Mouse (Mus musculus): ENCODE data around the gene Kremen2. TPM values are rescaled to one million over a fixed set of nuclear protein-coding genes. Genes with fewer than 3 reads are reported as not detected.

Kremen2 gene
- polyA plus RNA-seq (2015; fragmentation: Nextera tagmentation; extraction: Ambion mirVana): not detected in 2 replicates

DNA sequence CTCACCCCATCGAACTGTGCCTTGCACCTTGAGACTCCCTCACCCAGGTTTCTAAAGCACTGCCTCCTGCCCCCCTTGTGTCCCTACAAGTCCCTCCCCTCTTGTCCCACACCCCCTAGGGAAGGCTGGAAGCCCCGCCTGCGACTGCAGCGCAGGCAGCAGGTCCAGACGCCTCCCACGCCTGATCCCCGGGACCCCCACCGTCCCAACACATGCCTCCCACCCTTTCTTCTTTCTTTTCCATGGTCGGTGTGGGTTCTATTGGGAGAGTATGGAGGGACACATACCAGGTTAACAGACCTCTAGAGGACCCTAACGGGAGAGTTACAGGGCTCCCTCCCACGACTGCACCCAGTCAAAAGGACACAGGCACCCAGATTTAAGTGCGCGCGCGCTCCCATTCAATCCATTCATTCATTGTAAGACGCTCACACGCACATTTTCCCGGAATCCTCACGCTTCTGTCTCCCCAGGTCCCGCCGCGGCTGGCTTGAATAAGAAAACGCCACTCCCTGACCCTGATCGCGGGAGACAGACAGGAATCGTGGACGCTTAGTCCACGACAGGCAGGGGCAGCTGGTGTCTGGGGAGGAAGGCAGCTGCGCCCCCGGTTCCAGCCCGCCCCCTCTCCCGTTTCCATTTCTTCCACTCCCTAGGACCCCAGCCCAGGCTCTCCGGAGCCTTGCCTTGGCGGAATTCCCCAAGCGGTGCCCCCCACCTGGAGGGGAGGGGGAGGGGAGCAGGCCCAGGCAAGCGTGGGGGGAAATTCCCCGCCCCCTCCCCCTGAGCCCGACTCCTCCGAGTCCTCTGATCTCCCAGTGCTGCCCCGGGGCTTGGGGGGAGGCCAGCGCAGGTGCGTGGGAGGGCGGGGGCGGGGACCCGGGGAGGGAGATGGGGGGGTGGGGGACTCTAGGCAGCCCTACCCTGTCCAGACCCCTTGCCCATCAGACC lies at the start of gene Kremen2:
TSS of gene Kremen2 (minus strand) at position 533 of the 951 bp plus-strand sequence.
- Histone ChIP-seq H3K4me3 (ENCODE audit: low read depth, low read length) (peak within 1 kb of the TSS; percentile 30), H3K4me2 (ENCODE audit: low read depth, low read length) (peak within 1 kb of the TSS; percentile 47), H3K27me3 (ENCODE audit: insufficient read depth, low read length) (peaks cover 64% of the 10 kb centered on the region), H3K9me3 (ENCODE audit: low read length) (no peaks in the 10 kb centered on the region), H3K4me1 (ENCODE audit: insufficient read depth) (peaks cover 24% of the 10 kb centered on the region), H3K27ac (ENCODE audit: low read depth) (no peak within 1 kb of the TSS), H3K9ac (replicated peaks) (no peak within 1 kb of the TSS; the same call in 1 of the 2 replicates), H3K36me3 (replicated peaks; ENCODE audit: insufficient read depth, low read length) (no peaks in the 10 kb centered on the region)
- no peak for TF ChIP-seq CTCF (IDR thresholded peaks at IDR 0.05; ENCODE audit: low read depth)
- TF ChIP-seq EP300 (IDR thresholded peaks at IDR 0.05; ENCODE audit: low read depth): no peak
- DNase-seq (no peak), ATAC-seq (no peak)
- 3% methylated on average over 39 of the region's 45 CpGs for WGBS (ENCODE audit: insufficient replicate concordance)

DNA sequence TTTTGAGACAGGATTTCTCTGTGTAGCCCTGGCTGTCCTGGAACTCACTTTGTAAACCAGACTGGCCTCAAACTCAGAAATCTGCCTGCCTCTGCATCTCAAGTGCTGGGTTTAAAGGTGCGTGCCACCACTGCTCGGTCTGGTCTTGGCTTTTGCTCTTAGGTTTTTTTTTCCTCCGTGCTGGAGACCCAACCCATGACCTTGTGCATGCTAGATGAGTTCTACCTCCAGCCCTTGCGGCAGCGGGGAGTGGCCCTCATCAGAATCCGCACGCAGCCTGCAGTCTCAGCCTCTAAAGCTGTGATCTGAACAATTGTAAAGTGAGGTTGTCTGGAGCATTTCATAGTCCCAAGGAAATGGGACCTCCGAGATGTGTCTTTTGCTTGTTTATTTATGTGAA lies 49.7 kb upstream of the Kremen2 start:
- Histone ChIP-seq H3K4me3 (ENCODE audit: low read depth, low read length) (no peak overlapping the region), H3K4me2 (ENCODE audit: low read depth, low read length) (no peak overlapping the region), H3K9ac (replicated peaks) (no peak overlapping the region), H3K27me3 (ENCODE audit: insufficient read depth, low read length) (no peaks in the 10 kb centered on the region), H3K4me1 (ENCODE audit: insufficient read depth) (peaks cover 6% of the 10 kb centered on the region), H3K27ac (ENCODE audit: low read depth) (no peak overlapping the region), H3K9me3 (ENCODE audit: low read length) (no peaks in the 10 kb centered on the region), H3K36me3 (replicated peaks; ENCODE audit: insufficient read depth, low read length) (no peaks in the 10 kb centered on the region)
- DNase-seq (no peak), ATAC-seq (no peak)
- TF ChIP-seq CTCF (IDR thresholded peaks at IDR 0.05; ENCODE audit: low read depth) (no peak), EP300 (IDR thresholded peaks at IDR 0.05; ENCODE audit: low read depth) (no peak)
- 89% methylated on average over 8 of the region's 8 CpGs for WGBS (ENCODE audit: insufficient replicate concordance)

DNA sequence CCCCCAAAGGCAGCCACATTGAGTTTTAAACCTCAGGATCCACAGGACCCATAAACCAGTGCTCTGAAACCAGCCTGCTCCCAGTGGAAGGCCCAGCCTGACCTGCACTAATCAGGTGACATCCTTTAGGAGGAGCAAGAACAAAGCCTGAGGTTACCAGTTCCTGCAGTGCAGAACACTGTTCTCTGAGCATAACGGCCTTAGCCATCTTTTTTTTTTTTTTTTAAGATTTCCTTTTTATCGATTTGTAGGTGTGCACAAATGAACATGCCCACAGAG lies 45.4 kb upstream of the Kremen2 start:
- DNase-seq (no peak), ATAC-seq (no peak)
- H3K36me3 ChIP-seq (replicated peaks; ENCODE audit: insufficient read depth, low read length): no peaks in the 10 kb centered on the region
- H3K4me1 ChIP-seq (ENCODE audit: insufficient read depth): peaks cover 20% of the 10 kb centered on the region
- H3K9me3 ChIP-seq (ENCODE audit: low read length): no peaks in the 10 kb centered on the region
- H3K27me3 ChIP-seq (ENCODE audit: insufficient read depth, low read length): no peaks in the 10 kb centered on the region
- peak overlapping the region; percentile 62 for H3K4me3 ChIP-seq (ENCODE audit: low read depth, low read length)
- peak overlapping the region; percentile 86 for H3K9ac ChIP-seq (replicated peaks)
- no peak for TF ChIP-seq CTCF (IDR thresholded peaks at IDR 0.05; ENCODE audit: low read depth)
- no peak for TF ChIP-seq EP300 (IDR thresholded peaks at IDR 0.05; ENCODE audit: low read depth)
- peak overlapping the region; percentile 89 for H3K4me2 ChIP-seq (ENCODE audit: low read depth, low read length)
- 35% methylated on average over 2 of the region's 2 CpGs for WGBS (ENCODE audit: insufficient replicate concordance)
- peak overlapping the region; percentile 86; the same call in 1 of the 2 replicates for H3K27ac ChIP-seq (ENCODE audit: low read depth)

DNA sequence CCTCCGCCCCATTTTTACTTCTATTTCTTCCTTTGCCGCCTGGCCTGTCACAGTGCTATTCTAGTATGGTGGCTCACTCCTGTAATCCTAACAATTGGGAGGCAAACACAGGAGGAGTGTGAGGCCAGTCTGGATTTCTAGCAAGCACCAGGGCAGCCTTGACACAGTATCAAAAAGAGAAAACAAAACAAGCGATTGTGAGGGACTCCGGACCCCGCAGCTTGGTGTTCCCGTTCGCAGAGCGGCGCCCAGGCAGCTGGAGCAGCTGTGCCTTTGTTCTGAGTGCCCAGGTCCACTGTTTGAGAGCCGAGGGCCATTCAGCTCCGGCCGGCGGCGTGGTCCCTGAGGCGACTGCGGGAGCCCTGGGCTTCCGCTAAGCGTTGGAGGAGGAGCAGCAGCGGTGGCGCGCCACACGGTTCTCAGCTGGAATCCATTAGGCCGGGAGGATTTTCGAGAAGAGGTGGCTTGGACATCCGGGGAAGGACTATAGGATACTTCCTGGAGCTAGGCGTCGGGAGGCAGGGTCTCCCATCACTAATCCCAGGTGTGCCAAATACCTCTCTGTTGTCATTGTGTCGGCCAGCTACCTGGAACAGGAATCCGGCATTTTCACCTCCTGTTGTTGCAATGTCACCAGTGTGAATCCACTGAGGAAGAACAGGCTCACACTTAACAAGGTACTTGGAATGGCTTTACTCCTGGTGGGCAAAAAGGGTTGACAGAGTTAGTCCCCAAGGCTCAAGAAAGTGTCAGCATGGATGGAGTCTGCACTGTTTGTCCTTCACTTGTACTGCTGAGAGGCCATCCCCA lies 44.8 kb upstream of the Kremen2 start, which contains the start of gene Srrm2:
TSS of gene Srrm2 (plus strand) at position 264 of the 810 bp plus-strand sequence.
- Histone ChIP-seq H3K27ac (ENCODE audit: low read depth) (peak within 1 kb of the TSS; percentile 86), H3K36me3 (replicated peaks; ENCODE audit: insufficient read depth, low read length) (no peaks in the 10 kb centered on the region), H3K27me3 (ENCODE audit: insufficient read depth, low read length) (0 out of 2 replicates have a peak, but pooled peaks cover 3% of the 10 kb centered on the region), H3K4me3 (ENCODE audit: low read depth, low read length) (peak within 1 kb of the TSS; percentile 62), H3K9ac (replicated peaks) (peak within 1 kb of the TSS; percentile 86), H3K9me3 (ENCODE audit: low read length) (no peaks in the 10 kb centered on the region), H3K4me1 (ENCODE audit: insufficient read depth) (peaks cover 26% of the 10 kb centered on the region), H3K4me2 (ENCODE audit: low read depth, low read length) (peak within 1 kb of the TSS; percentile 89)
- 3% methylated on average over 29 of the region's 29 CpGs for WGBS (ENCODE audit: insufficient replicate concordance)
- peak; percentile 67 for DNase-seq
- 0 out of 2 replicates have a peak, but pooled peaks have one; percentile 2 for TF ChIP-seq CTCF (IDR thresholded peaks at IDR 0.05; ENCODE audit: low read depth)
- no peak for TF ChIP-seq EP300 (IDR thresholded peaks at IDR 0.05; ENCODE audit: low read depth)
- ATAC-seq: peak; percentile 62

DNA sequence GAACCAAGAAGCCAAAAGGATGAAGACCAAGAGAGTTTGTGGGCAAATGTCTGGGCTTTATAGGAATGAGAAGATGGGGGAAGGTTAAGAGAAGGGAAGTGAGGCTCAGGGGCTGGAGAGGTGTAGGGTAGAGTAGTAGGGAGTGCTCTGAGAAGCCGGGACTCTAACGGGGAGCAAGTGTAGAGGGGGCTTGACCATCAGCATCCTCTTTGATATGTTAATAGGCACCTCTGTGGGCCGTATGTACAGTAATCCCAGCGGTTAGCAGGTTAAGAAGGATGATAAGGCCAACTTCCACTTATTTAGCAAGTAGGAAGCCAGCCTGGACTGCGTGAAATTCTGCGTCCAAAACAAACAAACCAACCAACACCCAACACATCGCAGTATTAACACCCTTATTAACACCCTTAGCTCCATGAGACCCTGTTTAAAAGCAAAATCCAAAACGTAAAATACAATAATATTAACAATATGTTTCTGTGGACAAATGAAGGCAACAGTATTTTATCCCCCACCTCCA lies 44.2 kb upstream of the Kremen2 start:
- Histone ChIP-seq H3K4me1 (ENCODE audit: insufficient read depth) (peaks cover 26% of the 10 kb centered on the region), H3K9me3 (ENCODE audit: low read length) (no peaks in the 10 kb centered on the region), H3K4me2 (ENCODE audit: low read depth, low read length) (peak overlapping the region; percentile 89), H3K9ac (replicated peaks) (peak overlapping the region; percentile 86), H3K4me3 (ENCODE audit: low read depth, low read length) (peak overlapping the region; percentile 62), H3K36me3 (replicated peaks; ENCODE audit: insufficient read depth, low read length) (no peaks in the 10 kb centered on the region), H3K27me3 (ENCODE audit: insufficient read depth, low read length) (0 out of 2 replicates have a peak, but pooled peaks cover 3% of the 10 kb centered on the region), H3K27ac (ENCODE audit: low read depth) (peak overlapping the region; percentile 86)
- no peak for DNase-seq
- ATAC-seq: peak; percentile 14; the same call in 1 of the 2 replicates
- TF ChIP-seq EP300 (IDR thresholded peaks at IDR 0.05; ENCODE audit: low read depth) (no peak), CTCF (IDR thresholded peaks at IDR 0.05; ENCODE audit: low read depth) (no peak)
- WGBS (ENCODE audit: insufficient replicate concordance): 12% methylated on average over 8 of the region's 8 CpGs
